Mouse (Mus musculus) forebrain, embryonic 10.5 days (tissue): ENCODE data around the gene Slc16a14. TPM values are rescaled to one million over a fixed set of nuclear protein-coding genes. Genes with fewer than 3 reads are reported as not detected.

Source experiments
- polyA plus RNA-seq: library from polyadenylated mRNA; unstranded; fragments of >200 nt; fragmentation: Nextera tagmentation; extraction: Ambion mirVana; gene quantifications from 2 replicates; pipeline ENCODE4 v1.2.1, GENCODE M21; 2016

Slc16a14 gene
- polyA plus RNA-seq, 1 experiment from 2014 or later = 1.5 TPM

Other genes starting within 250 kb of the Slc16a14 start
- 6.4 and 8.3 TPM in 2 replicates for gene Dner, start 238.9 kb downstream of the Slc16a14 start, polyA plus RNA-seq
- 10.2 and 11.5 TPM in 2 replicates for gene Fbxo36, start 95.3 kb downstream of the Slc16a14 start, polyA plus RNA-seq
- 79.2 and 87.5 TPM in 2 replicates for gene Trip12, start 94.6 kb downstream of the Slc16a14 start, polyA plus RNA-seq
- not detected in 2 replicates for gene Gm10553, start 165.0 kb upstream of the Slc16a14 start, polyA plus RNA-seq
- not detected in 2 replicates for gene A530032D15Rik, start 174.7 kb upstream of the Slc16a14 start, polyA plus RNA-seq